Mouse (Mus musculus): Measurements from ENCODE around the gene Atp2b2.

The Atp2b2 gene

GRCm38 (mm10) chr6:113697222-113698205 is 344.9 kb downstream of the Atp2b2 start:
- peak; percentile 64 for DNase-seq (ENCODE audit: low read depth)

GRCm38 (mm10) chr6:113696582-113697221 is 345.7 kb downstream of the Atp2b2 start, which contains the start of gene Tatdn2:
Tatdn2 (plus strand) TSS chr6:113697050.
- DNase-seq (ENCODE audit: low read depth), result peak; percentile 99

DNA sequence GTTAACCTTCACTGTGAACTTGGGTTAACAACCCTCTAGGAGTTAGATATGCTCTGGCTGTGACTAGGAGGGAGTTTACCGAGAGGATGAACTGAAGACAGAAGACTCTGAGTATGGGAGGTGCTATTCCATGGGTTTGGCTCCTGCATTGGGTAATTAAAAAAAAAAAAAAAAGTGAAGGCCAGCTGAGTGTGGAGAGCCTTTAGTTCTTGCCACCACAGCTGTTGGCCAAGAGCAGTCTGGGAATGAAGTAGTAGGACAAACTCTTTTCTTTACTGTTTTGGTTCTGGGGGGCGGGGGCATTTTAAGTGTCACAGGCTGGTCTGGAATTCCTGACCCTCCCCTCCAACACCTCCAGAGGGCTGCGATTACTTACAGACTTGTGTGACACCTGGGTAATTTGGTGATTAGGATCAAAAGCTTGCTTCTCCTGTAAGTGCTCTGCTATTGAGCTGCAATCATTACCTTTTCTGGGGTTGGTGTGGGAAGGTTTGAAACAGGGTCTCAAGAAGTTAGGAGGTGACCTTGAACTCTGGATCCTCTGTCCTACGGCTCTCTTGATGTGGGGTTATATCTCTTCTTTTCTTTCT is 346.6 kb downstream of the Atp2b2 start:
- DNase-seq (ENCODE audit: low read depth), result peak; percentile 51

- DNase-seq (ENCODE audit: low read depth), result no peak
These were observed 347.2 kb downstream of the Atp2b2 start for GRCm38 (mm10) chr6:113695203-113695602.
